Mouse (Mus musculus) forebrain, embryonic 10.5 days (tissue): ENCODE measurements around the gene Pitpnc1. TPM values are rescaled to one million over a fixed set of nuclear protein-coding genes. Genes with fewer than 3 reads are reported as not detected.

Experiments used
- DNase-seq: peaks from one replicate; pipeline ENCODE4 v3.0.0-alpha.2; 2017; ENCODE audit warnings: low spot score; ENCODE audit errors: extremely low spot score
- H3K27ac ChIP-seq: fragments of 300-500 bp; sonication (generic); 2 replicates; pipeline ENCODE4 v1.5.1; 2016; ENCODE audit warnings: mild to moderate bottlenecking
- H3K27me3 ChIP-seq: fragments of 300-500 bp; sonication (generic); 2 replicates; pipeline ENCODE4 v1.6.1; 2016; ENCODE audit warnings: mild to moderate bottlenecking; ENCODE audit not compliant: poor library complexity, severe bottlenecking
- H3K36me3 ChIP-seq: fragments of 300-500 bp; sonication (generic); replicated peaks from 2 replicates; pipeline ENCODE4 v1.6.1; 2016; ENCODE audit warnings: mild to moderate bottlenecking, moderate library complexity
- H3K4me1 ChIP-seq: fragments of 300-500 bp; sonication (generic); 2 replicates; pipeline ENCODE4 v1.6.1; 2016
- H3K4me3 ChIP-seq: fragments of 300-500 bp; sonication (generic); 2 replicates; pipeline ENCODE4 v1.5.1; 2016; ENCODE audit warnings: mild to moderate bottlenecking, moderate library complexity
- H3K9me3 ChIP-seq: fragments of 300-500 bp; sonication (generic); 2 replicates; pipeline ENCODE4 v1.6.1; 2016; ENCODE audit warnings: mild to moderate bottlenecking, moderate library complexity
- WGBS: fragments of 180-500 bp; shearing (Covaris S2); methylation state at CpG from one replicate; pipeline ENCODE4 v1.1.7; 2016; 5-methylcytosine and 5-hydroxymethylcytosine counted together
- polyA plus RNA-seq: library from polyadenylated mRNA; unstranded; fragments of >200 nt; fragmentation: Nextera tagmentation; extraction: Ambion mirVana; gene quantifications from 2 replicates; pipeline ENCODE4 v1.2.1, GENCODE M21; 2016

Pitpnc1 gene
- polyA plus RNA-seq, 1 experiment from 2014 or later = 26.8 TPM

DNA sequence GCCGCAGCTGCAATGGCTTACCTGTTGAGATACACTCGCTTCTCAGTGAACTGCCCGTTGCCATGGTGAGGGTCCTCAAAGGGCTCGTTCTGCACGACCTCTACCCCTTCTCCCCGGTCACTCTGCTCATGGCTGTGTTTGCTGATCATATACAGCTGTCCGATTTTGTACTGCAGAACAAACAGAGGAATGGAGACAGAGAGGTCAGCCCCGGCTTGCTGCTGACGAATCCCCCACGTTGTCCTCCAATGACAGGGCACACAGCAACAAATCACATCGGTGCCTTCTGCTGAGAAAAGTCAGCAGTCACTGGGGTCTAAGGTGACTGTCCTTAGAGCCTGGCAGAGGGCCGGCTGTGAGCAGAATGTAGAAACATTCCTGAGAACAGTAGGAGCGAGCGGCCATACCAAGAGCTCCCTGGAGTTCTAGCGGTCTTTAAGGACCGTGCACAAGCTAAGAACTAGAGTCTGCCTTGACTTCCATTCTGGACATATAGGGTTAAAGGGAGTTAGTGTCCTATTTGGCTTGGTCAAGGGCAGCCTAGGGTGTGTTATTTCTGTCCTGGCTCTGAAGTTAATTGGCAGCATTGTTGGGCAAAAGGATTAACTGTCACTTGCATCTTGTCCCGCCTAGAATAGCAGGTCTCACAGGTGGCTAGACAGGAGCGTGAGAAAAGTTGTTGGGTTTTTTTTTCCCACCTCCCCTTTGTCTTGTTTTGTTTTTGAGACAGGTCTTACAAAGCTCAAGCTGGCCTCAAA, 132.9 kb downstream of the Pitpnc1 start:
- H3K9me3 ChIP-seq = peaks cover 3% of the 10 kb centered on the region
- WGBS = 44% methylated on average over 18 of the region's 18 CpGs
- peaks cover 33% of the 10 kb centered on the region for H3K36me3 ChIP-seq
- H3K27ac ChIP-seq = peak overlapping the region; percentile 45
- no peak for DNase-seq
- no peaks in the 10 kb centered on the region for H3K27me3 ChIP-seq
- H3K4me1 ChIP-seq = peaks cover 50% of the 10 kb centered on the region
- H3K4me3 ChIP-seq = no peak overlapping the region

- H3K27ac ChIP-seq = no peak overlapping the region
- peaks cover 37% of the 10 kb centered on the region for H3K36me3 ChIP-seq
- no peaks in the 10 kb centered on the region for H3K27me3 ChIP-seq
- peaks cover 3% of the 10 kb centered on the region for H3K9me3 ChIP-seq
- 94% methylated on average over 11 of the region's 11 CpGs for WGBS
- no peak overlapping the region for H3K4me3 ChIP-seq
- peaks cover 34% of the 10 kb centered on the region for H3K4me1 ChIP-seq
- no peak for DNase-seq
Observed at GRCm38 (mm10) chr11:107335756-107336155, 134.7 kb downstream of the Pitpnc1 start.

- peaks cover 31% of the 10 kb centered on the region for H3K4me1 ChIP-seq
- H3K36me3 ChIP-seq = peaks cover 37% of the 10 kb centered on the region
- no peak overlapping the region for H3K27ac ChIP-seq
- H3K27me3 ChIP-seq = no peaks in the 10 kb centered on the region
- H3K9me3 ChIP-seq = peaks cover 3% of the 10 kb centered on the region
- WGBS = 82% methylated on average over 15 of the region's 15 CpGs
- no peak for DNase-seq
- H3K4me3 ChIP-seq = no peak overlapping the region
Observed at GRCm38 (mm10) chr11:107334849-107335484, 135.5 kb downstream of the Pitpnc1 start.

DNA sequence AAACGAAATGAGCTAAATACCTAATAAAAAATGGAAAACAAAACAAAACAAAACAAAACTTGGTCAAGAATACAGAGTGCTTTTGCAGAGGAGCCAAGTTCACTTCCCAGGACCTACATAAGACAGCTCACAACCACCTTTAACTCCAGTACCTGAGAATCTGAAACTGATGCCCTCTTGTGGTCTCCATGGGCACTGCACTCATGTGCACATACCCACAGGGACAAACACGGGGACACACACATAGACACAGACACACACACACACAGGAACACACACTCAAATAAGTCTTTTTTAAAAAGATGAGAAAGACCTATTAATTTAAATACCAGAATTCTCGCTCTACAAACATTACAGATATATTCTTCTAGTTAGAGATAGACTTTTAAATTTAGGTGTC, 137.6 kb downstream of the Pitpnc1 start:
- DNase-seq = no peak
- H3K36me3 ChIP-seq = peaks cover 37% of the 10 kb centered on the region
- WGBS = 87% methylated on average over 3 of the region's 3 CpGs
- no peak overlapping the region for H3K4me3 ChIP-seq
- H3K9me3 ChIP-seq = peaks cover 3% of the 10 kb centered on the region
- no peak overlapping the region for H3K27ac ChIP-seq
- H3K4me1 ChIP-seq = peaks cover 14% of the 10 kb centered on the region
- H3K27me3 ChIP-seq = no peaks in the 10 kb centered on the region

DNA sequence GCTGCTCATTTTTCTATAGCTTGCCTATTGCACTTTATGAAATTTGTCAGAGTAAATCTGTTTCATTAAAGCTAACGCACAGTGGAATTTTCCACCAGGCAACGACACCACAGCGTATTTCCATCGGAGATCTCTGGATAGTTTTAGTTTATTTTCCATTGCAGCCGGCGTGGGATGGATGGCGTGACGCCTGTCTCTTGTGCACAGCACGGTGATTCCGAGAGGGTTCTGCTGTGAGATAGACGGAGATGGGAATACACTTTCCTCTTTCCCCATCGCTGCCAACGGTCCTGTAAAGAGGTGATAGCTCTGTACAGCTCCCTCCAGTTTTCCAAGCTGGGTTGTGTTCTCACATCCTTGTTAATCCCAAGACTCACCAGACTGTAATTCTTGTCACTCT, 138.2 kb downstream of the Pitpnc1 start:
- H3K36me3 ChIP-seq = peaks cover 37% of the 10 kb centered on the region
- no peaks in the 10 kb centered on the region for H3K27me3 ChIP-seq
- peaks cover 3% of the 10 kb centered on the region for H3K9me3 ChIP-seq
- WGBS = 95% methylated on average over 13 of the region's 13 CpGs
- no peak overlapping the region for H3K4me3 ChIP-seq
- H3K4me1 ChIP-seq = peaks cover 9% of the 10 kb centered on the region
- DNase-seq = no peak
- no peak overlapping the region for H3K27ac ChIP-seq

DNA sequence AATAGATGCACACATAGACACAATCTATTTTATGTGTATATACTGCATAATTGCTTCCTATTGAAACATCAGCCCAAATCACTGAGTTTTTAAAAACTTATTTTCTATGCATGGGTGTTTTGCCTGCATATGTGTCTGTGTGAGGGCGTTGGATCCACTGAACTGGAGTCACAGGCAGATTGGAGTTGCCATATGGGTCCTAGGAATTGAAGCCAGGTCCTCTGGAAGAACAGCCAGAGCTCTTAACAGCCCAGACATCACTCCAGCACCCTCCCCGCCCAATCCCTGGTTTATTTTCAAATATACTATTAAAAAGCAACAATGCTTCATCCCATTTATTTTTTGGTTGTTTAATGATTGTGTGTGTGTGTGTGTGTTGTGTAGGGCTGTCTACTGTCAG, 139.1 kb downstream of the Pitpnc1 start:
- no peaks in the 10 kb centered on the region for H3K27me3 ChIP-seq
- H3K4me1 ChIP-seq = peaks cover 1% of the 10 kb centered on the region; the same call in 1 of the 2 replicates
- 93% methylated on average over 2 of the region's 2 CpGs for WGBS
- H3K4me3 ChIP-seq = no peak overlapping the region
- peaks cover 3% of the 10 kb centered on the region for H3K9me3 ChIP-seq
- peaks cover 37% of the 10 kb centered on the region for H3K36me3 ChIP-seq
- H3K27ac ChIP-seq = no peak overlapping the region
- no peak for DNase-seq

DNA sequence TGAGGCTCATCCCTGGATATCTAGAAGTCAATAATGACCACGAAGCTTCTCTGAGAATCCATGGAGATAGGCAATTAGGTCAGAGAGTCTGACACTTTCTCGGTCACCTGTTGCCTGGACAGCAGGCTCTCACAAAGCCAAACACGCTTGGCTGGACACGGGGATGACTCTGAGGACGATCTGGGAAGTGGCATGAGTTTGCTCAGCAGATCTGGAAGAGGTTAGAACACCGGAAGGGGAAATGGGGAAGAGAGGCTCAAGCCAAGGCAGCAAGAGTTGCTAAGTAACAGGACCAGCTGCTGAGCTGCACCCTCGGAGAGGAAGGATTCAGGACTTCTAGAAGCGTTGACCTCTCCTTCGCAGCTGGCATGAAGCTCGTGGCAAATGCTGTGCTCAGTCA, 143.2 kb downstream of the Pitpnc1 start:
- H3K27ac ChIP-seq = no peak overlapping the region
- DNase-seq = no peak

GRCm38 (mm10) chr11:107325739-107326725, 144.5 kb downstream of the Pitpnc1 start:
- Histone ChIP-seq H3K9me3 (peaks cover 8% of the 10 kb centered on the region; the same call in 1 of the 2 replicates), H3K36me3 (peaks cover 20% of the 10 kb centered on the region), H3K27me3 (no peaks in the 10 kb centered on the region), H3K4me3 (no peak overlapping the region), H3K27ac (peak overlapping the region; percentile 71), H3K4me1 (peaks cover 20% of the 10 kb centered on the region)
- no peak for DNase-seq
- 51% methylated on average over 14 of the region's 14 CpGs for WGBS

More for the DNA sequence above, 143.2 kb downstream of the Pitpnc1 start:
- H3K9me3 ChIP-seq = peaks cover 3% of the 10 kb centered on the region; the same call in 1 of the 2 replicates
- no peaks in the 10 kb centered on the region for H3K27me3 ChIP-seq
- peaks cover 15% of the 10 kb centered on the region for H3K36me3 ChIP-seq
- 92% methylated on average over 10 of the region's 10 CpGs for WGBS
- no peak overlapping the region for H3K4me3 ChIP-seq
- peaks cover 20% of the 10 kb centered on the region for H3K4me1 ChIP-seq

DNA sequence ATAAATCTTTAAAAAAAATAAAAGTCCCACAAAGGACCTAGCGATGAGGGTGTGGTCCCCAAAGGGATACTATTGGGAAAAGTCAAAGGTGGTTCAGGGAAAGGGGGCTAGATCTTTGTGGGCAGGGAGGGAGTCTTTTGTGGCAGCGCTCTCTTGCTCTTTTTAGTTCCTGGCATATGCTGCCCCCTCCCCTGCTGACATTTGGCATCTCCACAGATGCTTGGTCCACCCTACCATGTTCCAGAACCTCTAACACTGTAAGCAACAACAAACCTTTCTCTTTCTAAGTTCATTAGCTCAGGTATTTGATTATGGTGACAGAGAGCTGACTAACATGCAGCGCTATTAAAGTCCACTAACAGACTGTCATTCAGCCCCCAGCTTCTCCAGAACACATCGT, 145.3 kb downstream of the Pitpnc1 start:
- WGBS = 92% methylated on average over 4 of the region's 4 CpGs
- DNase-seq = no peak
- H3K27ac ChIP-seq = no peak overlapping the region

DNA sequence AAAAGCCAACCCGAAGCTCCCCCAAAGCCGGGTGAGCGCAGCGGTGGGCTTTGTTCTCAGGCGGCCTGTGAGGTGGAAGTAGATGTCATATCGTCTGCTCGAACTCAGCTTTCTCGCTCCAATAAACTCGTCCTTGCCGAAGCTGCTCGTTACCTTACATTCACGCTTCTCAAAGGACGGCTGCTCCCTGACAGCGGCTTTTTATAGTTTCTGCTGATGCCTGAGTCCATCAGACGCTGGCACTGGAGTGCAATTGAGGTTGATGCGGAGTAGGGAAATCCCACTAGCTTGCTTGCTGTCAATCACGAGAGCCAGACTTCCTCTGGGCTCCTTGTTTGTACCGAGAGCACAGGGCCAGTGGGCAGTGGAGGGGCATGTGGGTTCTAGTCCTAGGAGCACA, 147.3 kb downstream of the Pitpnc1 start:
- H3K9me3 ChIP-seq = peaks cover 8% of the 10 kb centered on the region; the same call in 1 of the 2 replicates
- 80% methylated on average over 18 of the region's 18 CpGs for WGBS
- H3K27me3 ChIP-seq = no peaks in the 10 kb centered on the region
- peaks cover 27% of the 10 kb centered on the region for H3K4me1 ChIP-seq
- peaks cover 32% of the 10 kb centered on the region for H3K36me3 ChIP-seq
- no peak overlapping the region for H3K4me3 ChIP-seq
- DNase-seq = no peak
- H3K27ac ChIP-seq = 0 out of 2 replicates have a peak overlapping the region, but pooled peaks have one; percentile 0

More for the DNA sequence above, 145.3 kb downstream of the Pitpnc1 start:
- H3K4me1 ChIP-seq = peaks cover 20% of the 10 kb centered on the region
- H3K36me3 ChIP-seq = peaks cover 20% of the 10 kb centered on the region
- no peaks in the 10 kb centered on the region for H3K27me3 ChIP-seq
- H3K9me3 ChIP-seq = peaks cover 8% of the 10 kb centered on the region; the same call in 1 of the 2 replicates
- H3K4me3 ChIP-seq = no peak overlapping the region

GRCm38 (mm10) chr11:107322226-107322625, 148.3 kb downstream of the Pitpnc1 start:
- DNase-seq = no peak
- Histone ChIP-seq H3K9me3 (peaks cover 8% of the 10 kb centered on the region; the same call in 1 of the 2 replicates), H3K4me1 (peaks cover 33% of the 10 kb centered on the region), H3K4me3 (no peak overlapping the region), H3K27me3 (no peaks in the 10 kb centered on the region), H3K27ac (no peak overlapping the region), H3K36me3 (peaks cover 37% of the 10 kb centered on the region)
- WGBS = 95% methylated on average over 13 of the region's 13 CpGs

DNA sequence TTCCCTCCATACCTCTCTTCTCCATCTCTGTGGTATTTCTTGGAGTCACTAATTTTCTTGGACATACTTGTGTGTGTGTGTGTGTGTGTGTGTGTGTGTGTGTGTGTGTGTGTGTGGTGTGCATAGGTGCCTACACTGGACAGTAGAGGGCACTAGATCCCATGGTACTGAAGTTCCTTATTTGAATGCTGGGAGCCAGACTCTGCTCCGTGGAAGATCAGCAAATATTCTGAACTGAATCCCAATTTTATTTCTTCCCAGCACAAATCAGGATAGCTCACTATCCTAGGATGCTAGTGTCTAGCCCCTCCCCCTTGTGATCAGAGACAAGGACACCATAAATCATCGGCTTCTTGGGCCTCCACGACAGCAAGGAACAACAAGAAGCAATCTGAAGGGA, 148.7 kb downstream of the Pitpnc1 start:
- no peaks in the 10 kb centered on the region for H3K27me3 ChIP-seq
- peaks cover 33% of the 10 kb centered on the region for H3K4me1 ChIP-seq
- H3K36me3 ChIP-seq = peaks cover 37% of the 10 kb centered on the region
- peaks cover 8% of the 10 kb centered on the region; the same call in 1 of the 2 replicates for H3K9me3 ChIP-seq
- no peak overlapping the region for H3K27ac ChIP-seq
- no peak overlapping the region for H3K4me3 ChIP-seq
- DNase-seq = no peak
- 98% methylated on average over 3 of the region's 3 CpGs for WGBS
